15 mouse cellular contexts compared by ENCODE assay signal in genomic region chr1:20974341-20975135, GRCm38 (mm10). TPM values are rescaled to one million over a fixed set of nuclear protein-coding genes. Genes with fewer than 3 reads are reported as not detected.
A peak's percentile ranks its signal among the peaks of the same experiment; 100 is the strongest.
DNase-seq lines count a peak whose midpoint lies in the region; ATAC-seq and TF ChIP-seq lines count a peak whose summit lies in the region.
"Had no signal": no experiment of that assay in that cellular context is flagged by ENCODE, and none has a peak within 500 bp of the region (broad histone marks: within the 10 kb centered on the region; RNA-seq: fewer than 3 reads in every experiment).

No protein-coding gene starts in this region.

- no peak for ATAC-seq in forebrain, embryonic 16.5 days
- ATAC-seq: midbrain, embryonic 16.5 days had no signal

- no peaks in the 10 kb centered on the region for H3K4me1 ChIP-seq in forebrain, embryonic 16.5 days (replicated peaks; ENCODE audit: control insufficient read depth, insufficient read depth, low read length)
- H3K4me1 ChIP-seq: embryonic facial prominence, embryonic 15.5 days; hindbrain, embryonic 10.5 days; limb, embryonic 15.5 days had no signal

- peak; percentile 7 for TF ChIP-seq CTCF in left cerebral cortex, adult 2 months (IDR thresholded peaks at IDR 0.05)

- 72% methylated on average over 9 of the region's 9 CpGs for WGBS in forebrain, embryonic 16.5 days

- H3K9me3 ChIP-seq in forebrain, embryonic 16.5 days (ENCODE audit: control insufficient read depth, low read length), result no peaks in the 10 kb centered on the region
- H3K9me3 ChIP-seq: embryonic facial prominence, embryonic 15.5 days; hindbrain, embryonic 10.5 days; limb, embryonic 15.5 days had no signal

- no peak overlapping the region for H3K9ac ChIP-seq in forebrain, embryonic 16.5 days (replicated peaks; ENCODE audit: low read depth, low read length)
- H3K9ac ChIP-seq: embryonic facial prominence, embryonic 15.5 days; limb, embryonic 15.5 days had no signal

- H3K27me3 ChIP-seq in forebrain, embryonic 16.5 days (replicated peaks; ENCODE audit: control insufficient read depth, insufficient read depth, low read length), result no peaks in the 10 kb centered on the region
- H3K27me3 ChIP-seq: embryonic facial prominence, embryonic 15.5 days; limb, embryonic 15.5 days had no signal

- intact Hi-C loops in left cerebral cortex, adult 2 months (cut with DNase I), result no loop called here

- peak; percentile 52 for DNase-seq in heart, adult 11 months
- DNase-seq in heart, adult 8-10 months (ENCODE audit: low spot score), result no peak
- DNase-seq in left cerebral cortex, adult 2 months (ENCODE audit: extremely low spot score in 1 of 2, low spot score in 2 of 2), result no peak
- no peak for DNase-seq in left cerebral cortex, adult 9 months (ENCODE audit: low spot score in 2 of 2)
- peak; percentile 95 for DNase-seq in R1 (ENCODE audit: low read depth, low spot score)
- no peak for DNase-seq in ovary, adult 18-20 months (ENCODE audit: low spot score)
- DNase-seq: cerebellum, adult 2 months; cerebellum, postnatal 36 days; kidney, adult 18-20 months; lung, adult 18-20 months had no signal

- no peak overlapping the region for H3K4me2 ChIP-seq in forebrain, embryonic 16.5 days (ENCODE audit: low read length)
- H3K4me2 ChIP-seq: embryonic facial prominence, embryonic 15.5 days; limb, embryonic 15.5 days had no signal

- H3K36me3 ChIP-seq in forebrain, embryonic 16.5 days (ENCODE audit: control insufficient read depth, insufficient read depth), result no peaks in the 10 kb centered on the region
- H3K36me3 ChIP-seq: embryonic facial prominence, embryonic 15.5 days; hindbrain, embryonic 10.5 days; limb, embryonic 15.5 days had no signal

- H3K4me3 ChIP-seq in left cerebral cortex, adult 2 months, result no peak overlapping the region
- no peak overlapping the region for H3K4me3 ChIP-seq in forebrain, embryonic 16.5 days (replicated peaks; ENCODE audit: low read length)
- H3K4me3 ChIP-seq: embryonic facial prominence, embryonic 15.5 days; hindbrain, embryonic 10.5 days; limb, embryonic 15.5 days had no signal

- no peak overlapping the region for H3K27ac ChIP-seq in left cerebral cortex, adult 2 months
- no peak overlapping the region for H3K27ac ChIP-seq in forebrain, embryonic 16.5 days (ENCODE audit: low read length)
- H3K27ac ChIP-seq: embryonic facial prominence, embryonic 15.5 days; hindbrain, embryonic 10.5 days; limb, embryonic 15.5 days had no signal

RNA-seq across cellular contexts. Expression of gene Efhc1, which starts 23.1 kb away (rescaled TPM):
- total RNA-seq in heart, adult 8-10 months (2022), result under 1 TPM; 0.27 to 0.87 (median 0.50) TPM
- 1 to 10 TPM; 1.3 to 1.9 TPM for total RNA-seq in left cerebral cortex, adult 2 months (2021)
- 2.0 and 2.3 TPM in 2 replicates for polyA plus RNA-seq in forebrain, embryonic 16.5 days (2015; fragmentation: Nextera tagmentation; extraction: Ambion mirVana)

Comparison
In these comparisons a context has a peak if more than half of its experiments do, and no peak if none do; other contexts are left out.
1. DNase-seq: peak in heart, adult 11 months (single experiment) and R1 (single experiment); none in heart, adult 8-10 months (single experiment), left cerebral cortex, adult 2 months (0 of 2), left cerebral cortex, adult 9 months (0 of 2) and ovary, adult 18-20 months (single experiment).